Mouse (Mus musculus) splenic B cell, adult 2 months (primary cell): ENCODE measurements around the gene Zfp870.

Source experiments
- DNase-seq: peaks from one replicate; pipeline ENCODE4 v3.0.0-alpha.2; 2011; ENCODE audit warnings: low read depth, low spot score
- H3K27me3 ChIP-seq: 2 replicates; pipeline ENCODE4 v1.6.1; 2012; ENCODE audit warnings: mild to moderate bottlenecking, low read length, moderate library complexity, mixed read lengths; ENCODE audit not compliant: control insufficient read depth, poor library complexity, insufficient read depth, severe bottlenecking
- H3K36me3 ChIP-seq: 2 replicates; pipeline ENCODE4 v1.6.1; 2012; ENCODE audit warnings: mild to moderate bottlenecking, low read length, moderate library complexity, mixed read lengths; ENCODE audit not compliant: control insufficient read depth, poor library complexity, insufficient read depth, severe bottlenecking

The Zfp870 gene

GRCm38 (mm10) chr17:32829540-32830417 lies 61.7 kb downstream of the Zfp870 start, which contains the start of gene Zfp799:
Gene Zfp799 (minus strand): TSS chr17:32830261.
- Histone ChIP-seq H3K36me3 (peaks cover 1% of the 10 kb centered on the region; the same call in 1 of the 2 replicates), H3K27me3 (no peaks in the 10 kb centered on the region)
- DNase-seq: peak; percentile 73
